Mouse (Mus musculus): ENCODE data around the gene Adcy1.

GRCm38 (mm10) chr11:7068479-7069235 lies 5.4 kb downstream of the Adcy1 start:
- TF ChIP-seq CTCF (IDR thresholded peaks at IDR 0.05; ENCODE audit: control insufficient read depth, insufficient read depth, low read length) (no peak), POLR2A (IDR thresholded peaks at IDR 0.05; ENCODE audit: borderline replicate concordance, control insufficient read depth, low read depth, low read length) (no peak)
